Mouse (Mus musculus) heart, postnatal 0 days (tissue): ENCODE results near the gene Arid1b.

Experiments used
- CTCF ChIP-seq: IDR thresholded peaks from 2 replicates; pipeline ENCODE4 v1.5.1; 2016; ENCODE audit warnings: antibody characterized with exemption, control low read depth, low read depth
- EP300 ChIP-seq: IDR thresholded peaks from 2 replicates; pipeline ENCODE4 v1.6.1; 2016; ENCODE audit warnings: antibody characterized with exemption, low read depth

DNA sequence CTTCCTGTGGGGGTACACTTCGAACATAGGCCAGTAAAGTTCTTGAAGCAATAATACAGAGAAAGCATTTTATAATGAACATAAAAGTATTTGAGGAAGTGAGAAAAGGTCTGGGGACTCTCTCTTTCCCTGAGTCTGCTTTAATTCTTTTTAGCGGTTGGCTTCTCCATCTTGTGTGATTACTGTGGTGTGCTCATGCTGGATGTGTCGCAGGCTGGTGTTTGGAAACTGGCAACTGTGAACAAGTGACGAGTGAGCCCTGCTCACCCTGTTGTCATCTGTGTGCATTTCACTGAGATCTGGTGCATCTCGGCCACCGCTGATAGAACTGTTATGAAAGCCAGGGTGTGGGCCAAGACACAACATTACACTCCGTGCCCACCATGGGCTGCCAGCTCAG lies 216.8 kb downstream of the Arid1b start:
- TF ChIP-seq CTCF, result no peak
- no peak for TF ChIP-seq EP300
